Mouse (Mus musculus) spleen, embryonic (tissue): ENCODE results near the gene Rcn3.

ENCODE experiments used
- CTCF ChIA-PET: fragments of 350-600 bp; sonication (Branson Sonifier 250); formaldehyde crosslinking; loops from one replicate; lab custom pipeline; 2022; lab: Charles Lee

Gene Rcn3

GRCm38 (mm10) chr7:45100046-45100445 is 8.0 kb upstream of the Rcn3 start:
- CTCF ChIA-PET = no interaction called here

- CTCF ChIA-PET = no interaction called here
Measured at GRCm38 (mm10) chr7:45098541-45099240, 6.7 kb upstream of the Rcn3 start.

DNA sequence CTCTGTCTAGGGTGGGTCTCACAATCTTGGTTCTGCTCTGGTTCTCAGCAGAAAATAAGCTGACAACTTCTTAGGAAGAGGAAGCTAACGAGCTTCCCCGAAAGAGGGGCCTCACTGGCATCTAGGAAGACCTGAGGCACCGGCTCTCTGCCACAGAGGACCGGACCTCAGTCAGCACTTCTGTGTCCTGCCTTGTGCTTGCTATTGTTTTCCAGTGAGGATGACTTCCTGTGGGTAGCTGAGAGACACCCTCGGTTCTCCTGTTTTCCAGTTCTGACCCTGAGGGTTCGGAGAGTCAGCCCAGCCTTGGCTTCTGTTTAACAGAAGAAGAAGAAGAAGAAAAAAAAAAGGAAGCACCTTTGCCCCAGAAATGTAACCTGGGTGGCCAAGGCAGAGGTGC is 5.5 kb upstream of the Rcn3 start:
- CTCF ChIA-PET = no interaction called here

DNA sequence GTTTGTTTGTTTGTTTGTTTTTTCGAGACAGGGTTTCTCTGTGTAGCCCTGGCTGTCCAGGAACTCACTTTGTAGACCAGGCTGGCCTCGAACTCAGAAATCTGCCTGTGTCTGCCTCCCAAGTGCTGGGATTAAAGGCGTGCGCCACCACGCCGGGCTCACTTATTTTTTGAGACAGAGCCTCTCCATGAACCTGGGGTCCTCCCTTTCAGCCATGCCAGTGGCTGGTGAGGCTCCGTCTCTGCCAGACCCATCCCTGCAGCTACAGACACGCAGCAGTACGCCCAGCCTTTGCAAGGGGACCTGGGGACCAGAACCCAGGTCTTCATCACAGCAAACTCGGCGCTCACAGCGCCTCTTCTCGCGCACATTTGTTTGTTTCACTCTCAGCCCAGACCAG is 3.9 kb upstream of the Rcn3 start:
- CTCF ChIA-PET = interaction anchor here (0.6 kb wide), 1 partner anchor 10 kb away, joined by 5 read pairs; no protein-coding TSS in a partner anchor

GRCm38 (mm10) chr7:45095367-45095766 is 3.3 kb upstream of the Rcn3 start:
- CTCF ChIA-PET = no interaction called here

DNA sequence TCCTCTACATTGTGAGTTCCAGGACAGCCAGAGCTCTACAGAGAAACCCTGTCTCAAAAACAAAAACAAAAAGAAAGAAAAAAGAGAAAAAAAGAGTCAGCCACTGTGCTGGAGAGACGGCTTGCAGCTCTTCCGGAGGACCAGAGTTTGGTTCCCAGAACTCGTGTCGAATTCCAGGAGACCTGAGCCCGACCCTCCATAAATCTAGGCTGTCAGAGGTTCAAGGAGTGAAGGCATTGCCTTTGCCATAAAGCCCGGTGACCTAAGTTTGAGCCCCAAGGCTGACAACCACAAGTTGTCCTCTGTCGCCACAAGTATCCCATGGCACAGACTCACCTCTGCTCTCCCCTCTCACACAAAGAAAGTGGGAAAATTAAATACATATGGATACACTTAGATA is 2.1 kb upstream of the Rcn3 start:
- CTCF ChIA-PET = no interaction called here

DNA sequence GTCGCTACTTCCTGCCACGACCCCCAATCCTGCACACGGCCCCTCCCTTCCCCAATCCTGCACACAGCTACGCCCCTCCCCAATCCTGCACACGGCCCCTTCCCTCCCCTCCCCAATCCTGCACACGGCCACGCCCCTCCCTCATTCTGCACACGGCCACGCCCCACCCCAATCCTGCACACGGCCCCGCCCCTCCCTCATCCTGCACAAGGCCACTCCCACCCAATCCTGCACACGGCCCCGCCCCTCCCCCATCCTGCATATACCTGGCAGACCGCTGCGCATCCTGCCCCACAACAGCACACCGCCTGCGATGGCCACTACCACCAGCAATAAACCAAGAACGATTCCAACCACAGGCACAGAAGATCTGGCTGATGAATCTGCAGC is 1.5 kb upstream of the Rcn3 start:
- CTCF ChIA-PET = interaction anchor here (0.6 kb wide), 1 partner anchor 324 kb away, joined by 6 read pairs; no protein-coding TSS in a partner anchor

GRCm38 (mm10) chr7:45092828-45093515 is 951 bp upstream of the Rcn3 start:
- CTCF ChIA-PET = interaction anchor here (0.6 to 0.7 kb wide), 2 partner anchors 53 to 325 kb away, joined by 6 to 23 read pairs; no protein-coding TSS in a partner anchor

DNA sequence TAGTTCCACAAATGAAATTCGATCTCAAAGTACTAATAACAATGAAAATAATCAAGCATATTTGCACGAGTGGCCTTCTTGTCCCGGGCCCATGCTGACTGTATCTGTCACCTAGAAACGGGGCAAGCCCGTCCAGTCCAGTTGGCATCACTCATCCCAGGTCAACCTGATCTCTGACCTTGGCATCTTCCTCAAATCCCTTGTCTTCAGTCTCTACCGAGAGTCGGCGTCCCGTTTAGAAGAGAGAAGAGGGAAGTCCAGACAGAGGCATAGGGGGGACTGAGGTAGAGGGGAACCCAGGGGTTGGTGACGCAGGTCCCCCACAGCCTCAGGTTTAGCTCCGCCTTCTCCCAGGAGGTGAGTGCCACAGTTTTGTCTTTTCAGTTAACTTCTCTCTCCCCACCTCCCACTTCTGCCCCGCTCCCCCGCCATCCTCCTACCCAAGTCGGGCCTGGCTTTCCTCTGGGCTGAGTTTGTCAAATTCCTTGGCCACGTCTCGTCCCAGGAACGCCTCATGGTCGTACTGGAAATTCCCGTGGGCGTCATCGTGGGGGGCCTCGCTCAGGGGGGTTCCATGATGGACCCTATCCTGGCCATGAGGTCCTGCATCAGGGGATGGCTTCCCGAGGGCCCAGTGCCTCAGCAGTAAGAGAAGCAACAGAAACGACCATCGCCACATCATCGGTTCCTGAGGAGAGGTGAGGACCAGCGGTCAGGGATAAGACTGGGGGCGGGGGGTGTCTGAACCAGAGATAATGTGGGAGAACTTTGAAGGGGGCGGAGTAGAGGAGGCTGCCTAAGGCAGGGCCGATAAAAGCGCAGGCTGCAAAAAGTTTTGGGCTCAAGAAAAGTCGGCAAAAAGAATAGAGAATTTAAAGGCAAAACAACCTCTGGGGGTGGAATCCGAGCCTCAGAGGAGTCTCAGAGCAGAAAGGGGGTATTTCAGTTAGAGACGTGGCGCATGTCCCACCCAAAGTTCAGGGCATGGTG is 725 bp downstream of the Rcn3 start:
- CTCF ChIA-PET = no interaction called here

GRCm38 (mm10) chr7:45090251-45090977 is 1.6 kb downstream of the Rcn3 start:
- CTCF ChIA-PET = interaction anchor here (0.7 kb wide), 1 partner anchor 11 kb away, joined by 9 read pairs; no protein-coding TSS in a partner anchor

DNA sequence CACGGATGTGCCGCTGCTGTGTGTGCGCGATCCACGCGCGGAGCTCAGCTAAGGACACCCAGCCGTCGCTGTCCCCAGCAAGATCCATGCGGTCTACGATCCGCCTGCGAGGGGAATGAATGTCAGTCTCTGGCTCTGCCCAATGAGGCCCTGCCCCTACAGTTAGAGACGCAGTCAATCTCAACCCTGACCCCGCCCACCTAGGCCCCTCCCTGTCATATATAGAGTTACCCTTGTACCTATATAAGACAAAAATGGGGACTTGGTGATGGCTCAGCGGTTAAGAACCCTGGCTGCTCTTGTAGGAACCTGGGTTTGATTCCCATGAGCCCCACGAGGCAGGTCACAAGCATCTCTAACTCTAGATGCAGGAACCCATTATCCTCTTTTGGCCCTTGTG is 3.4 kb downstream of the Rcn3 start:
- CTCF ChIA-PET = no interaction called here

- CTCF ChIA-PET = interaction anchor here (0.6 to 1.4 kb wide), 2 partner anchors 46 to 146 kb away, joined by 4 to 7 read pairs; no protein-coding TSS in a partner anchor
Measured at GRCm38 (mm10) chr7:45086084-45086483, 5.9 kb downstream of the Rcn3 start.

GRCm38 (mm10) chr7:45083300-45083890 is 8.6 kb downstream of the Rcn3 start:
- CTCF ChIA-PET = no interaction called here

- CTCF ChIA-PET = interaction anchor here (0.5 to 1.3 kb wide), 2 partner anchors 54 to 321 kb away, joined by 3 to 4 read pairs; partner anchors contain the start of genes Flt3l and Gm45713
Measured at GRCm38 (mm10) chr7:45082401-45083299, 9.4 kb downstream of the Rcn3 start.

- CTCF ChIA-PET = interaction anchor here (1.1 to 1.3 kb wide), 2 partner anchors 49 to 55 kb away, joined by 3 to 4 read pairs; partner anchors contain the start of genes Flt3l and Gm45713
Measured at GRCm38 (mm10) chr7:45081016-45081415, 11.0 kb downstream of the Rcn3 start.

DNA sequence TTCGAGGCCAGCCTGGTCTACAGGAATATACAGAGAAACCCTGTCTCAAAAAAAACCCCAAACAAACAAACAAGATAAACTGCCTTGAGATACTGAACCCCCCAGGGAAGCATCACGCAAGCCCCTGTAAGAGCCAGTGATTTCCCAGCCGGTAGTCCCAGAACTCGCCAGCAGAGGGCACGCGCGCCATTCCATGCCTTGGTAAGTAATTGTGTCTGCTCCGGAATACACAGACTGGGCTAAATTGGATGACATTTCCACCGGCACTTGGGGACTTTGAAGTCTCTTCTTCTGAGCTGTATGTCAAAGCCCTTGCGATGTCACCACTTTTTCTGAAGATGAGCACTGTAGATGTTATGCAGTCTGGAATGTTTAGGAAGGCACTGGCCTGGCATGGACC is 12.2 kb downstream of the Rcn3 start:
- CTCF ChIA-PET = interaction anchor here (1.1 kb wide), 1 partner anchor 54 kb away, joined by 3 read pairs; no protein-coding TSS in a partner anchor

DNA sequence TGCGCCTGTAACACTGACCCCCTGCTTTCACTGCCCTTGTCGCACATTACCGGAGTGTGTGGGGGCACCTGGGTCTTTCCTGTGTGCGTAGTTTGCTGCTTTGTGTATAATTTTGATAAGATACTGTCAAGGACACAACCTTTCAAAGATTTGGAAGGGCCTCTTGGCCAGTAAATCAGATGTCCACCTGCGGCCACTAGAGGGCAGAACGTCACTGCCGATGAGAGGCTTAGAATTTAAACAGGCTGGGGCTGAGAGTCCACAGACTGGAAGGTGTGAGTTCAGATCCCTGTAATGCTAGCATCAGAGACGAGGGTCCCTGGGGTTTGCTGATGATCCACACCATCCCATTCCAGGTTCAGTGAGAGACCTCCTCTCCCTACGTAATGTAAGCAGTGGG is 13.5 kb downstream of the Rcn3 start:
- CTCF ChIA-PET = interaction anchor here (0.6 kb wide), 1 partner anchor 43 kb away, joined by 9 read pairs; no protein-coding TSS in a partner anchor

- CTCF ChIA-PET = interaction anchor here (0.7 to 0.8 kb wide), 2 partner anchors 59 to 318 kb away, joined by 3 to 19 read pairs; no protein-coding TSS in a partner anchor
Measured at GRCm38 (mm10) chr7:45077829-45078228, 14.2 kb downstream of the Rcn3 start.

GRCm38 (mm10) chr7:45077322-45077721 is 14.7 kb downstream of the Rcn3 start:
- CTCF ChIA-PET = interaction anchor here (0.7 to 0.8 kb wide), 2 partner anchors 59 to 318 kb away, joined by 3 to 19 read pairs; no protein-coding TSS in a partner anchor
